Mouse (Mus musculus): ENCODE data around the gene Nip7.

DNA sequence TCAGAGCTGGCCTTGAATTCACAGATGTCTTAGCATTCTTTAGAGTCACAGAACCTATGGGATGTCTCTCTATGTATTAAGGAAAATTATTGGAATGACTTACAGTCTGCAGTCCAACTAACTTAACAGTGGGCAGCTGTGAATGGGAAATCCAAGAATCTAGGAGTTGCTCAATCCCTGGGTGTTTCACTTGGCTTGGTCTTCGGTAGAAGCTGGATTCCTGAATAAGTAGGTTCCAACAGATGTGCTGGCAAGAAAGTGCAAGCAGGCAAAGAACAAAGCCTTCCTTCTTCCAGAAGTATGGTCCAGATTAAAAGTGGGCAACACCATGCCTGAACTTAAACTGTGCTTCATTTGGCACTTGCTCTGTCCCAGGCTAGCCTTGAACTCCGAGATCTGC lies 44.0 kb downstream of the Nip7 start:
- no peak for TF ChIP-seq POLR2A (IDR thresholded peaks at IDR 0.05; ENCODE audit: control insufficient read depth, low read depth, low read length)
- TF ChIP-seq CTCF (IDR thresholded peaks at IDR 0.05; ENCODE audit: control insufficient read depth, insufficient read depth, insufficient replicate concordance, low read depth, low read length), result no peak
